Mouse (Mus musculus): Measurements from ENCODE around the gene Cux1. TPM values are rescaled to one million over a fixed set of nuclear protein-coding genes. Genes with fewer than 3 reads are reported as not detected.
A peak's percentile ranks its signal among the peaks of the same experiment; 100 is the strongest.

Cux1 gene
- total RNA-seq, 2 experiments from 2014 or later, result 66.0 to 68.2 TPM

GRCm38 (mm10) chr5:136570171-136570570, 2.9 kb upstream of the Cux1 start:
- intact Hi-C loops (cut with DNase I; ENCODE audit: low total_unique reads), result loop anchor here (5.0 to 10.0 kb wide), 3 partner anchors 97 to 285 kb away; no protein-coding TSS in a partner anchor
- DNase-seq, result no peak

- intact Hi-C loops (cut with DNase I; ENCODE audit: low total_unique reads), result loop anchor here (5.0 kb wide), 1 partner anchor 54 kb away; no protein-coding TSS in a partner anchor
- peak; percentile 82 for DNase-seq
These were observed 1.5 kb upstream of the Cux1 start for GRCm38 (mm10) chr5:136568776-136569175.

DNA sequence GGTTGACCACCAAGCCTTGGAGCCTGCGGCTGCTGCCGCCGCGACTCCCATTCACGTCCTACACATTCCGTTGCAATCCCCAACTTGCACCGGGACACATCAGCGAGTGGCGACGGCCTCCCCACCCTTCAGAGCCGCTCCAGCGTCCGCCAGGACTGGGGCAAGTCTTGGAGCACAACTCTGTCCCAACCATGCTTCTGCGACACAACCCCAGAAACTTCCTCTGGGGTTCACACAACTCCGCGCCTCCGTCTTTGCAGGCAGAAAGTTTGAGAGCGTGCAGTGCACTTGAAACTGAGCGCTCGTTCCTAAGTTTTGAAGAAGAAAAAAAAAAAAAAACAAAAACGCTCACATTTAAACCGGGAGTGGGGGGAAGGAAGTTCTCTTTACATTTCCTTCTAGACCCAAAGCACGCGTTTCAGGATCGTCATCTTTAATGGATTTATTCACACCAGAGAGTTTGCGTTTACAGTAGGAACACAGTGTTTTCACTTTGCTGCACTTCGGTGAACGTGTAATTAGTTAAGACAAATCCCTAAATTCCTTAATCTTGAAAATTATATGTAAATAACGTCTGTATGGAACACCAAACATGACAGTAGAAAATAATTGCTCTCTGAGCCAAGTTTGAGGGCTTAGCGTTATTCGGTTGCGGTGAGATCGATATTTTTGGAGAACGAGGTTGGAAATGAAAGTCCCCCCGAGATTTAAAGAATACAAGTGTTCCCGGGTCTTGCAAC, 906 bp upstream of the Cux1 start:
- intact Hi-C loops (cut with DNase I; ENCODE audit: low total_unique reads), result loop anchor here (5.0 kb wide), 1 partner anchor 54 kb away; no protein-coding TSS in a partner anchor
- DNase-seq, result peak; percentile 28

DNA sequence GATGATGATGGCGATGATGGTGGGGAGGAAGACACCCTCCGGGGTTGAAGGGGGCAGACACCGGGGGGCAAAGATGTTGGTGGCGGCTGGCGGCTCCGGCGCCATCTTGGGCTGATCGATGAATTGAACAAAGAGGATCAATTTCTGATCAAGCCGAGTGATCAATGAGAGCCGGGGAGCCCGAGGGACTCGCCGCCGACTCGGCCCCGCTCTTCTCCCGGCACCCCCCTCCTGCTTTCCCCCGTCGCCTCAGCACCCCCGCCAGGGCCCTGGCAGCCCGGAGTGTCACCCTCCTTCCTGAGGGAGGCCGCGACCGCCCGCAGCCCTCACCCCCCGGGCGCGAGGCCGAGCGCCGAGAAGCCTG, 496 bp downstream of the Cux1 start:
- no peak for DNase-seq
- intact Hi-C loops (cut with DNase I; ENCODE audit: low total_unique reads), result loop anchor here (5.0 kb wide), 1 partner anchor 56 kb away; no protein-coding TSS in a partner anchor

- intact Hi-C loops (cut with DNase I; ENCODE audit: low total_unique reads), result loop anchor here (5.0 kb wide), 1 partner anchor 56 kb away; no protein-coding TSS in a partner anchor
- DNase-seq, result peak; percentile 68
These were observed 1.1 kb downstream of the Cux1 start for GRCm38 (mm10) chr5:136566001-136566811.

GRCm38 (mm10) chr5:136565311-136565811, 1.9 kb downstream of the Cux1 start:
- peak; percentile 43 for DNase-seq
- intact Hi-C loops (cut with DNase I; ENCODE audit: low total_unique reads), result loop anchor here (5.0 kb wide), 1 partner anchor 57 kb away; no protein-coding TSS in a partner anchor

- intact Hi-C loops (cut with DNase I; ENCODE audit: low total_unique reads), result loop anchor here (5.0 kb wide), 1 partner anchor 58 kb away; no protein-coding TSS in a partner anchor
- no peak for DNase-seq
These were observed 2.5 kb downstream of the Cux1 start for GRCm38 (mm10) chr5:136564613-136565299.

- intact Hi-C loops (cut with DNase I; ENCODE audit: low total_unique reads), result no loop called here
- no peak for DNase-seq
These were observed 3.3 kb downstream of the Cux1 start for GRCm38 (mm10) chr5:136563996-136564395.

GRCm38 (mm10) chr5:136563104-136563503, 4.2 kb downstream of the Cux1 start:
- no peak for DNase-seq
- intact Hi-C loops (cut with DNase I; ENCODE audit: low total_unique reads), result no loop called here

DNA sequence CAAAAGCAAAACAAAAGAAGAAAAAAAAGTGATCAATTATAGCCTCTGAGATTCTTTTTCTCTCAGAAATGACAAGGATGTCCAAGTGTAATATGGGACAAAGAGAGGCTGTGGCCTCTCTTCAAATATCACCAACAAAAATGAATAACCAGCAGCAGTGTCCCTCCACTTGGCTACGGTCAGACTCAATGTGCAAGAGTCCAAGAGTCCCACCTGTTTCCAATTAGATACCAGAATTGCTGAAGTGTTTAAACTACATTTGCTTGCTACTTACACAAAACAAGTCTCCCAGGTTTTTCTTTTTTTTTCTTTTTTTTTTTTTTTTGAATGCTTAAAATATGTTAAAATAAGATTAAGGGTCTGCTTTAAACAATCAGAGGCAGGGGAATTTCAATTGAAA, 5.1 kb downstream of the Cux1 start:
- no peak for DNase-seq
- intact Hi-C loops (cut with DNase I; ENCODE audit: low total_unique reads), result no loop called here

DNA sequence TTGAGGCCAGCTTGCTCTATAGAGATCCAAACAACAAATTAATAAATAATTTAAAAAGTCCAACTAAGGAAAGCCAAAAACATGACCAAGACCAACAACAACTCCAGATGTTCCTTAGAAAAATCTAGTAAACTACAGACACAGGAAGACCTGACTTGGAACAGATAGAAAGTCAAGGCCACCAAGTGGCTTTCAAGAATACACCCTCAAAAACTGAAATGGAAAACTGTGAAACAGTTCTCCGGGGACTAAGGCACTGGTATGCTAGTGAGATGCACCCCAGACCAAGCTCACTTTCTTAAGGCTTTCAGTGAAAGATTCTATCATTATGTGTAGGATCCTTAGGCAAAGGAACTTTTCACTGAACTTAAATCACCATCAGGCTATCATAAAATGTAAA, 5.6 kb downstream of the Cux1 start:
- intact Hi-C loops (cut with DNase I; ENCODE audit: low total_unique reads), result no loop called here
- DNase-seq, result no peak

- DNase-seq, result no peak
- intact Hi-C loops (cut with DNase I; ENCODE audit: low total_unique reads), result no loop called here
These were observed 6.6 kb downstream of the Cux1 start for GRCm38 (mm10) chr5:136560656-136561055.

GRCm38 (mm10) chr5:136557446-136557845, 9.8 kb downstream of the Cux1 start:
- intact Hi-C loops (cut with DNase I; ENCODE audit: low total_unique reads), result no loop called here

DNA sequence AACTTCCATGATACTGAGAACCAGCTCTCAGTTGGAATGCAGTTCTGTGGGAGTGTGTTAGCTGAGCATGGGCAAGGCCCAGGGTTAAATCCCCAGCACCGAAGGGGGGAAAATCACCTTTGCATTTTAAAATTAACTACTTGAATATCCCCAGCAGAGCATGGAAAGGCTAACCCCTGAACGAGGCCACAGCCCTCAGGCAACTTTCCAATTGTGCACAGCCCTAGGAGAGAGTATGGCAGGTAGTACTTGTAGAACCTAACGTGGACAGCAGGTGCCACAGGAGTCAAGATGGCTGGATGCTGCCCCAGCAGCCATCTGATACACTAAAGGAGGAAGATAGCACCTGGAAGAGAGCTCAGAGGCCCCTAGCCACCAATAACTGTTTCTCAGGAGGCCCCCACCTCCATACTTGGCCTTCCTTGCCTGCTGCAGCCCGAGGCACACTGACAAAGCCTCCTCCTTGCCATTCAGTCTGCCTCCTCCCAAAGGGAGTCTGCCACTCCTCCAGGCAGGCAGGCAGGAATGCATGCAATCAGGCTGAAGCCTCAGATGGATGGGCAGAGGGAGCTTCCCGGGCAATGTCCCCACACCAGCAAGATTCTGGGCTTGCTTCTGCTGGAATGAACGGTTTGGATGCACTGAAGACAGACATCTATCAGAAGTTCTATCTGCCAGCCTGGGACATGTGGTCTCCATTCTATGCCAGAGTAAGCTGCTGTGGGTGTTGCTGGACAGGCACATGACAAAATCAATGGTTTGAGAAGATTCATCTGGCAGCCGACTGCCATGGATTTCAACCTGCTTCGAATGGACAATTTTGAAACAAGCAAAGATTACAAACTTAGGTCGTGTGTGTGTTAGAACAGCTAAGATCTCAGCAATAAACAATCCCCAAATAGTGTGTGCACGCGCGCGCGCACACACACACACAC, 10.7 kb downstream of the Cux1 start:
- intact Hi-C loops (cut with DNase I; ENCODE audit: low total_unique reads), result no loop called here
- no peak for DNase-seq

More at GRCm38 (mm10) chr5:136557446-136557845, 9.8 kb downstream of the Cux1 start:
- no peak for DNase-seq

DNA sequence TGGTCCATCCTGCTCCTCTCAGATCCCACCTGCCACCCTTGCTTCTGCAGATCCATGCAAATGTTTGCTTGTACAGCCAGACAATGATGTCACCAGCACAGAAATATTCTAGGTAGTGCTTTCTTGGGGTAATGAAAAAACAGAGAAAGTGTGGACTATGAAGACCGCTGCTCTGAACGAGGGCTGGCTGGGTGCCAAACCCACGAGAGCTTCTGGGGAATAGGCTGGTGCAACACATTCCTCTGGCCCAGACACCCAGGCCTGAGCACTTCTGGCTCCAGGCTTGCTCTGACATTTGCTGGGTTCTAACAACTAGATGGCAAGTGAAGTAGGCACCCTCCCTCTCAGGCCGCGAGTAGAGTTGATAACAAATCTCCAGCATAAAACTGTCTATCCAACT, 11.6 kb downstream of the Cux1 start:
- peak; percentile 70 for DNase-seq
- intact Hi-C loops (cut with DNase I; ENCODE audit: low total_unique reads), result no loop called here

- no peak for DNase-seq
- intact Hi-C loops (cut with DNase I; ENCODE audit: low total_unique reads), result no loop called here
These were observed 14.5 kb downstream of the Cux1 start for GRCm38 (mm10) chr5:136552832-136553231.

- DNase-seq, result no peak
- intact Hi-C loops (cut with DNase I; ENCODE audit: low total_unique reads), result no loop called here
These were observed 15.2 kb downstream of the Cux1 start for GRCm38 (mm10) chr5:136552093-136552492.

- DNase-seq, result no peak
- intact Hi-C loops (cut with DNase I; ENCODE audit: low total_unique reads), result no loop called here
These were observed 15.7 kb downstream of the Cux1 start for GRCm38 (mm10) chr5:136551571-136551970.

DNA sequence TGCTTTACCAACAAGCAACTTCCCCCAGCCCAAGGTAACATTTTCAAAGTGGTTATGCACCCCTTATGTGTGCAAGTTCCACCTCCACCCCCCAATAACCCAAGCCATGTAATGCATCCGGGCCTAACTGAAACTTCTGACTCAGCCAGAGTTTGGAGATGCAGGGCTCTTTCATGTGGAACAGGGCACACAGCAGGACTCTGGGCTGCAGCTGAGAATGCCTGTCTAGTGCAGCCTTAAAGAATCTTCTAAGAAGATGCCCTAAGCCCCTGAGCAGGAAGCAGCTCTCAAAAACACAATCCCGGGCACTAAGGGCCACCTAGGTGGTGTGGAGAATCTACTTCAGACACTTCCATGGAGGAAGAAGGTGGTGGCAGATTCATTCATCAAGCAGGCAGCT, 16.6 kb downstream of the Cux1 start:
- DNase-seq, result no peak
- intact Hi-C loops (cut with DNase I; ENCODE audit: low total_unique reads), result no loop called here
